Mouse (Mus musculus): ENCODE results near the gene Phkb. TPM values are rescaled to one million over a fixed set of nuclear protein-coding genes. Genes with fewer than 3 reads are reported as not detected.

Phkb gene
- polyA plus RNA-seq, 2 experiments, result 4.7 to 10.7 TPM

DNA sequence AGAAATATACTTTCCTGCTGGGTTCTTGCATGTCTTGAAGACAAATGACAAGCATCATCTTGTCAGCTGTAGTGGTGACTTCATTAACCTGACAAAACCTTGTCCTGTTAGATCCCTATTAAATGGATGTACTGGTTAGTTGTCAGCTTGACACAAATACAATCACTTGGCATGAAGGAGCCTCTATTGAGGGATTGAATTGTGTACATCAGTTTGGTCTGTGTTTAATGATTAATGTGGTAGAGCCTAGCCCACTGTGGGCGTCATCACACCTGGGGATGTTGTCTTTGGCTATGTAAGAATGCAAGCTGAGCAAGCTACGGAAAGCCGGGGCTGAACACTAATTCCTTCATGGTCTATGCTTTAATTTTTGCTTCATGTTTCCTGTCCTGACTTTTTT, 44.1 kb downstream of the Phkb start:
- DNase-seq (ENCODE audit: low read depth in 3 of 3, low spot score in 3 of 3), result no peak
- no peaks in the 10 kb centered on the region for H3K27me3 ChIP-seq (ENCODE audit: control insufficient read depth, insufficient read depth, low read length)
- 78% methylated on average over 3 of the region's 3 CpGs for WGBS (ENCODE audit: insufficient replicate concordance)
- H3K4me1 ChIP-seq (replicated peaks; ENCODE audit: control insufficient read depth in 2 of 2, insufficient read depth in 2 of 2, low read length in 1 of 2), result peaks cover 0 to 4% of the 10 kb centered on the region in 2 experiments; a peak in 2 of 4 replicates
- ATAC-seq (ENCODE audit: insufficient read depth), result no peak
- no peak overlapping the region for H3K4me3 ChIP-seq (ENCODE audit: insufficient read depth in 1 of 2, low read depth in 2 of 2, low read length in 2 of 2)
- H3K9ac ChIP-seq (replicated peaks), result no peak overlapping the region
- H3K9me3 ChIP-seq (ENCODE audit: control insufficient read depth, low read length), result no peaks in the 10 kb centered on the region
- H3K4me2 ChIP-seq (ENCODE audit: low read depth), result no peak overlapping the region
- H3K36me3 ChIP-seq (replicated peaks; ENCODE audit: control insufficient read depth, insufficient read depth, low read depth), result no peaks in the 10 kb centered on the region
- no peak overlapping the region for H3K27ac ChIP-seq
- TF ChIP-seq CTCF (IDR thresholded peaks at IDR 0.05; ENCODE audit: low read depth) (no peak), EP300 (IDR thresholded peaks at IDR 0.05; ENCODE audit: low read depth) (no peak)

DNA sequence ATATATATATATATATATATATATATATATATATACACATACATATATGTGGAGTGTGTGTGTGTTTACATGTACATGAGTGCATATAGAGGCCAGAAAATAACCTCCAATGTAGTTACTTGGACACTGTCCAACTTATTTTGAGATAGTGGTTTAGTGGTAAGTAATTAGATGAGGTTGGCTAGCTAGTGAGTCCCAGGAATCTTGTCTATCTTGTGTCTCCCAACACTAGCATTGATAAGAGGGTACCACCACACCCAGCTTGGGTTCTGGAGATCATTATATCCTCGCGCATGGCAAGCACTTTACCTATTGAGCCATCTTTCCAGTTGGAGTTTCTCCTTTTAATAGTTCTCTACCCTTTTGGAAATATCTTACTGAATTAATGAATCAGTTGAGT, 56.9 kb downstream of the Phkb start:
- Histone ChIP-seq H3K4me2 (ENCODE audit: low read depth) (no peak overlapping the region), H3K36me3 (replicated peaks; ENCODE audit: control insufficient read depth, insufficient read depth, low read depth) (no peaks in the 10 kb centered on the region), H3K9me3 (ENCODE audit: control insufficient read depth, low read length) (no peaks in the 10 kb centered on the region), H3K9ac (replicated peaks) (no peak overlapping the region), H3K27ac (no peak overlapping the region), H3K27me3 (ENCODE audit: control insufficient read depth, insufficient read depth, low read length) (no peaks in the 10 kb centered on the region), H3K4me3 (ENCODE audit: insufficient read depth in 1 of 2, low read depth in 2 of 2, low read length in 2 of 2) (no peak overlapping the region), H3K4me1 (replicated peaks; ENCODE audit: control insufficient read depth in 2 of 2, insufficient read depth in 2 of 2, low read length in 1 of 2) (peaks cover 0 to 2% of the 10 kb centered on the region in 2 experiments; a peak in 1 of 4 replicates)
- no peak for ATAC-seq (ENCODE audit: insufficient read depth)
- DNase-seq (ENCODE audit: low read depth in 3 of 3, low spot score in 3 of 3), result no peak
- 25% methylated on average over 2 of the region's 2 CpGs for WGBS (ENCODE audit: insufficient replicate concordance)
- TF ChIP-seq CTCF (IDR thresholded peaks at IDR 0.05; ENCODE audit: low read depth) (no peak), EP300 (IDR thresholded peaks at IDR 0.05; ENCODE audit: low read depth) (no peak)

DNA sequence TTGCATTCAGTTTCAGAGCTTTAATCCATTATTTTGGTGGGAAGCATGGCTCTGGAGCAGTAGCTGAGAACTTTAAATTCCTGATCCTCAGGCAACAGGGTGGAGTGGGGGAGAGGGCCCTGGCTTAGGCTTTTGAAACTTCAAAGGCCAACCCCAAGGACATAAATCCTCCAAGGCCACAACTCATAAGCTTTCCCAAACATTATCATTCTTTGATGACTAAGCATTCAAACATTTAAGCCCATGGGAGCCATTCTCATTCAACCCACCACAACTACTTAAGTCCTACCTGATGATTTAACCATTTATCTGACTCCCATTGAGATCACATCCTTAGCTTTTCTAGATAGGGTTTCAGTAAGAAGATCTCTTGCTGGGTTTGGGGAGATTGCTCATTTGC, 84.2 kb downstream of the Phkb start:
- H3K4me3 ChIP-seq (ENCODE audit: insufficient read depth in 1 of 2, low read depth in 2 of 2, low read length in 2 of 2), result no peak overlapping the region
- H3K36me3 ChIP-seq (replicated peaks; ENCODE audit: control insufficient read depth, insufficient read depth, low read depth), result no peaks in the 10 kb centered on the region
- H3K27ac ChIP-seq, result no peak overlapping the region
- no peak for ATAC-seq (ENCODE audit: insufficient read depth)
- H3K9me3 ChIP-seq (ENCODE audit: control insufficient read depth, low read length), result no peaks in the 10 kb centered on the region
- no peaks in the 10 kb centered on the region for H3K4me1 ChIP-seq (replicated peaks; ENCODE audit: control insufficient read depth in 2 of 2, insufficient read depth in 2 of 2, low read length in 1 of 2)
- no peaks in the 10 kb centered on the region for H3K27me3 ChIP-seq (ENCODE audit: control insufficient read depth, insufficient read depth, low read length)
- no peak for DNase-seq (ENCODE audit: low read depth in 3 of 3, low spot score in 3 of 3)
- TF ChIP-seq EP300 (IDR thresholded peaks at IDR 0.05; ENCODE audit: low read depth) (no peak), CTCF (IDR thresholded peaks at IDR 0.05; ENCODE audit: low read depth) (no peak)
- H3K9ac ChIP-seq (replicated peaks), result no peak overlapping the region
- no peak overlapping the region for H3K4me2 ChIP-seq (ENCODE audit: low read depth)

DNA sequence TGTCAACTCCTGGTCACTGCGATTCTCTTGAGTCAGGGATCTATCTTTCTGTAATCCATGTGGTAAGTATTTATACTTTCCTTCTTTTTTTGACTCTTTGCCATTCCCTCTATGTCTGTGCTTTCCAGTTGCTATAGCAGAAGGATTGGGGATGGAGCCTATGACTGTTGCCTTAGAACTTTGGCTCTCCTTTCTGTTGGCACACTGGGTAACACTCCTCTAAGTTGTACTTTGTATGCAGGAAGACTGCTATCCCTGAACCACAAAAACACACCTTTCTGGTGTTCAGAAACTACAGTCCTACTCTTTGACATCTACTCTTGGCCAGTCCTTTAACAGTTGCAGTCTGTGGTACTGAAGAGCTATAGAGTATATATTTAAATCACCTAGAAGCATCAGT, 84.8 kb downstream of the Phkb start:
- WGBS (ENCODE audit: insufficient replicate concordance), result 61% methylated on average over 1 of the region's 1 CpGs
- TF ChIP-seq EP300 (IDR thresholded peaks at IDR 0.05; ENCODE audit: low read depth) (no peak), CTCF (IDR thresholded peaks at IDR 0.05; ENCODE audit: low read depth) (no peak)
- ATAC-seq (ENCODE audit: insufficient read depth), result no peak
- Histone ChIP-seq H3K4me3 (ENCODE audit: insufficient read depth in 1 of 2, low read depth in 2 of 2, low read length in 2 of 2) (no peak overlapping the region), H3K4me1 (replicated peaks; ENCODE audit: control insufficient read depth in 2 of 2, insufficient read depth in 2 of 2, low read length in 1 of 2) (no peaks in the 10 kb centered on the region), H3K27ac (no peak overlapping the region), H3K4me2 (ENCODE audit: low read depth) (no peak overlapping the region), H3K36me3 (replicated peaks; ENCODE audit: control insufficient read depth, insufficient read depth, low read depth) (no peaks in the 10 kb centered on the region), H3K9me3 (ENCODE audit: control insufficient read depth, low read length) (no peaks in the 10 kb centered on the region), H3K27me3 (ENCODE audit: control insufficient read depth, insufficient read depth, low read length) (no peaks in the 10 kb centered on the region), H3K9ac (replicated peaks) (no peak overlapping the region)
- no peak for DNase-seq (ENCODE audit: low read depth in 3 of 3, low spot score in 3 of 3)

DNA sequence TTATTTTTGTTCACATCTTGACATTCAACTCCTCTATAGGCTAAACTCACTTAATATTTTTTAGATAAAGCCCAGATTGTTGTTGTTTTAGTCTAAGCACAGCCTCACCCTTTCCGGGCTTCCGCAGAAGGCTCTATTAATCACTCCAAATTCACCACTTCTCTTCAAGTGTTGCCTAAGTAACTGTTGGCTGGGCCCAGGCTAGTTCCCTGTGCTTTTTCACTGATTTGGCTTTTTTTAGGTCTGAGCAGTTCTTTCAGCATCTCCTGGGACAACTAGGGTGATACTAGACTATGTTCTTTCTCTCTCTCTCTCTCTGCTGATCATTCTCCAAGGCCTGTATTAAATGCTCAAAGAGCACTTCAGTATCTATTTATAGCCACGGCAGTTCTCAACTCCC, 85.3 kb downstream of the Phkb start:
- Histone ChIP-seq H3K4me1 (replicated peaks; ENCODE audit: control insufficient read depth in 2 of 2, insufficient read depth in 2 of 2, low read length in 1 of 2) (no peaks in the 10 kb centered on the region), H3K36me3 (replicated peaks; ENCODE audit: control insufficient read depth, insufficient read depth, low read depth) (no peaks in the 10 kb centered on the region), H3K4me2 (ENCODE audit: low read depth) (no peak overlapping the region), H3K9me3 (ENCODE audit: control insufficient read depth, low read length) (no peaks in the 10 kb centered on the region), H3K27ac (no peak overlapping the region), H3K4me3 (ENCODE audit: insufficient read depth in 1 of 2, low read depth in 2 of 2, low read length in 2 of 2) (no peak overlapping the region), H3K9ac (replicated peaks) (no peak overlapping the region), H3K27me3 (ENCODE audit: control insufficient read depth, insufficient read depth, low read length) (no peaks in the 10 kb centered on the region)
- no peak for DNase-seq (ENCODE audit: low read depth in 3 of 3, low spot score in 3 of 3)
- ATAC-seq (ENCODE audit: insufficient read depth), result no peak
- no peak for TF ChIP-seq CTCF (IDR thresholded peaks at IDR 0.05; ENCODE audit: low read depth)
- no peak for TF ChIP-seq EP300 (IDR thresholded peaks at IDR 0.05; ENCODE audit: low read depth)
- 80% methylated on average over 3 of the region's 3 CpGs for WGBS (ENCODE audit: insufficient replicate concordance)

Measured in liver, embryonic 14.5 days (tissue).